Mouse (Mus musculus) testis, adult 2 months (tissue): ENCODE measurements around the gene Ripor3. TPM values are rescaled to one million over a fixed set of nuclear protein-coding genes. Genes with fewer than 3 reads are reported as not detected.

ENCODE experiments used
- H3K27ac ChIP-seq: fragments of 200-500 bp; 2 replicates; pipeline ENCODE4 v1.5.1; 2012; ENCODE audit warnings: low read depth, low read length; ENCODE audit not compliant: control insufficient read depth, insufficient read depth
- H3K27me3 ChIP-seq: fragments of 200-500 bp; 2 replicates; pipeline ENCODE4 v1.6.1; 2012; ENCODE audit warnings: mild to moderate bottlenecking, low read length, moderate library complexity; ENCODE audit not compliant: control insufficient read depth, insufficient read depth
- H3K36me3 ChIP-seq: fragments of 200-500 bp; 2 replicates; pipeline ENCODE4 v1.6.1; 2012; ENCODE audit warnings: mild to moderate bottlenecking, low read length; ENCODE audit not compliant: control insufficient read depth, insufficient read depth
- H3K4me1 ChIP-seq: fragments of 200-500 bp; 2 replicates; pipeline ENCODE4 v1.6.1; 2012; ENCODE audit warnings: low read length; ENCODE audit not compliant: control insufficient read depth, insufficient read depth
- H3K4me3 ChIP-seq: fragments of 200-500 bp; 2 replicates; pipeline ENCODE4 v1.5.1; 2012; ENCODE audit warnings: low read depth, mild to moderate bottlenecking, low read length, moderate library complexity, mixed read lengths; ENCODE audit not compliant: control insufficient read depth
- CTCF ChIP-seq: fragments of 200-500 bp; IDR thresholded peaks from 2 replicates; pipeline ENCODE4 v1.5.1; 2012; ENCODE audit warnings: low read depth, mild to moderate bottlenecking, inconsistent platforms, low read length, moderate library complexity; ENCODE audit not compliant: control insufficient read depth, insufficient read depth, insufficient replicate concordance
- POLR2A ChIP-seq: fragments of 200-500 bp; IDR thresholded peaks from 2 replicates; pipeline ENCODE4 v1.6.1; 2012; ENCODE audit warnings: low read depth, mild to moderate bottlenecking, inconsistent platforms, low read length, moderate library complexity; ENCODE audit not compliant: control insufficient read depth
- polyA plus RNA-seq: library from polyadenylated mRNA; depleted of rRNA; stranded (reverse); fragments of >200 nt; gene quantifications from 2 replicates; pipeline ENCODE4 v1.2.3, GENCODE M21; 2012

Gene Ripor3
- polyA plus RNA-seq, 1 experiment, result 0.90 TPM

DNA sequence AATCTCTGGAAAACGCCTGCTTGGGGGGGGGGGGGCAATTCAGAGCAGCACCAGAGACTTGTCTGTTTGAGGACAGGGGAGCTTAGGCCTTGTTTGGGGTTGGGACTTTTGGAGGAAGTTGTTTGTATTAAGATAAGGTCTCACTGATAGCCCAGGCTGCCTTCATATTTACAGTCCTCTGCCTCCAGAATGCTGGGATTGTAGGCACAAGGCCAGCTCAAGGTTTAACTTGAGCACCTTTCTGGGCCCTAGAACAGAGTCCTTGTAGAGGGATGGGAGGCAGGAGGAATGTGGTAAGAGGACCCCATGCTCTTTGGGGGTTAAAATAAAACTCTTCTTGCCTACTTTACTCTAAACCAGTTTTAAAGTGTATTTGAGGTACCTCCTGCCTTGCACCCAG lies 37.6 kb downstream of the Ripor3 start:
- Histone ChIP-seq H3K36me3 (peaks cover 5% of the 10 kb centered on the region), H3K27ac (no peak overlapping the region), H3K4me1 (no peaks in the 10 kb centered on the region), H3K27me3 (no peaks in the 10 kb centered on the region), H3K4me3 (no peak overlapping the region)
- TF ChIP-seq CTCF (no peak), POLR2A (no peak)

- no peaks in the 10 kb centered on the region for H3K27me3 ChIP-seq
- H3K27ac ChIP-seq, result no peak overlapping the region
- H3K4me1 ChIP-seq, result no peaks in the 10 kb centered on the region
- no peak overlapping the region for H3K4me3 ChIP-seq
- H3K36me3 ChIP-seq, result peaks cover 5% of the 10 kb centered on the region
- TF ChIP-seq CTCF (no peak), POLR2A (no peak)
Observed at GRCm38 (mm10) chr2:167972146-167972545, 38.3 kb downstream of the Ripor3 start.

DNA sequence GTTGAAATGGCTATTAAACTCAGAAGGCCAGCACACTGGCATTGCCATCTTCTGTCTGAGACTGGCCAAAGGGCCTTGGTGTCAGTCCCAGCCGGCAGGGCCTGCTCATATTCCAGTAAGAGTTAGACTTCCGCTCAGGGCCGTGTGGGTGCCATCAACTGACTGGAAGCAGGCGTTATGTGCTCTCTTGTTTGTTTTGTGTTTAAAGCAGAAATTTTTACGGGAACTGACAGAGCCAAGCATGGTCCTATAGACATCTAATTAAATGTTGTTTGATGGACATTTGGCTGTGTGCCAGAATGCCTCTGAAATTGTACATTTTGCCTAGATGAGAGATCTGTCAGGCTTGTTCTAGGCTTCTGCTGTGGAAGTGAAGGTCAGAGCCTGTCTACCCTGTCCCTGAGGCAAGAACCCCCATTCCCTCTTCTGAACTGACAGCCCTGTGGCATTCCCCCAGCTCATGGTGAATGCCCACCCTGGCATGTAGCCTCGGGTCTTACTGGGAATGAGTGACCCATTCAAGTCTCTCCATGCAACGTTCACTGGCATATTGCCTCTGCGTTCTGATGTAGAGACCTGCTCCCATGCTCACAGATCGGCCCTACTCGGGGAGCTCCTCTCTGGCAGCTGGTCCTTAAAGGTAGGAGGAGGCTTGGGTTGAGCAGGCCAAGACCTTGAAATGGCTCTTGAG lies 40.4 kb downstream of the Ripor3 start:
- peaks cover 5% of the 10 kb centered on the region; the same call in 1 of the 2 replicates for H3K36me3 ChIP-seq
- no peak overlapping the region for H3K27ac ChIP-seq
- TF ChIP-seq POLR2A (no peak), CTCF (no peak)
- H3K4me1 ChIP-seq, result no peaks in the 10 kb centered on the region
- H3K27me3 ChIP-seq, result no peaks in the 10 kb centered on the region
- no peak overlapping the region for H3K4me3 ChIP-seq

DNA sequence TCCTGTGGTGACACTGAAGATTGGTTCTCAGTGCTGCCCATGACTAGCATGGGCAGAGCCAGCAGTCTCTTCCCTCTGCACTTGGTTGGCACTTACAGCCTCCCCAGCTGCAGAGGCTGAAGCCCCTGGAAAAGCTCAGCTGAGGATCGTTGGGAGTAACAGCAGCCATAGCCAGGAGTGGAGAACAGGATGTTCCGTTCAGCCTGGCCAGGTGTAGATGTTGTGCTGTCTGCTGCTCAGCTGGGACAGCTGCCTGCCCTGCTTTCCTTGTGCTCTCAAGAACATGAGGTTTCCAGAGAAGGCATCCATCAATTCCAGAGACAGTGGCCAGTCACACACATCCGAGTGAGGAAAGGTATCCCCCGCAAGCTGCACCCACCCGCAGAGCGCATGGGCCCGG lies 41.9 kb downstream of the Ripor3 start:
- Histone ChIP-seq H3K36me3 (no peaks in the 10 kb centered on the region; the same call in 1 of the 2 replicates), H3K4me3 (no peak overlapping the region), H3K4me1 (no peaks in the 10 kb centered on the region), H3K27me3 (no peaks in the 10 kb centered on the region), H3K27ac (no peak overlapping the region)
- TF ChIP-seq CTCF, result no peak
- no peak for TF ChIP-seq POLR2A

- H3K36me3 ChIP-seq, result no peaks in the 10 kb centered on the region; the same call in 1 of the 2 replicates
- no peak for TF ChIP-seq POLR2A
- no peak for TF ChIP-seq CTCF
Observed at GRCm38 (mm10) chr2:167965911-167966310, 44.5 kb downstream of the Ripor3 start.

DNA sequence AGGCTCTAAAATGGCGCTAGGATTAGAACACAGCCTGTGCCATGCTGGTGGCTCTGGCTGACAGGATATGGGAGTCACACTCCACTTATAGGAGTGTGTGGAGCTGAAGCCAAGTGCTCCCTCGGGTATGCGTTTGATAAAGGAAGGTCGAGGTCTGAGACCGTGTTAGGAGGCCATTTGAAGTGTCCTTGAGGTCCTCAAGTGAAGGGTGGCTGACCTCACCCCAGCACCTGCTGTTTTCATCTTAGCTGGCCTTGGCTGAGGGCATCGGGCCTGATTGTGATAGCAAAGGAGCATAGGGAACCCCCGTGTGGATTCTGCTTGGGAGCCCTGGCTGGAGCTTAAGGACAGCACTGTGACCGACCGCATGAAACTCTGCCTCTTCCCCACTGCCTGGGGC lies 46.1 kb downstream of the Ripor3 start:
- TF ChIP-seq POLR2A, result no peak
- TF ChIP-seq CTCF, result no peak
- H3K4me3 ChIP-seq, result no peak overlapping the region
- no peaks in the 10 kb centered on the region for H3K27me3 ChIP-seq
- no peak overlapping the region for H3K27ac ChIP-seq
- H3K4me1 ChIP-seq, result no peaks in the 10 kb centered on the region; the same call in 1 of the 2 replicates
- no peaks in the 10 kb centered on the region; the same call in 1 of the 2 replicates for H3K36me3 ChIP-seq

More at GRCm38 (mm10) chr2:167965911-167966310, 44.5 kb downstream of the Ripor3 start:
- no peak overlapping the region; the same call in 1 of the 2 replicates for H3K27ac ChIP-seq
- no peaks in the 10 kb centered on the region for H3K27me3 ChIP-seq
- no peaks in the 10 kb centered on the region for H3K4me1 ChIP-seq
- H3K4me3 ChIP-seq, result no peak overlapping the region

DNA sequence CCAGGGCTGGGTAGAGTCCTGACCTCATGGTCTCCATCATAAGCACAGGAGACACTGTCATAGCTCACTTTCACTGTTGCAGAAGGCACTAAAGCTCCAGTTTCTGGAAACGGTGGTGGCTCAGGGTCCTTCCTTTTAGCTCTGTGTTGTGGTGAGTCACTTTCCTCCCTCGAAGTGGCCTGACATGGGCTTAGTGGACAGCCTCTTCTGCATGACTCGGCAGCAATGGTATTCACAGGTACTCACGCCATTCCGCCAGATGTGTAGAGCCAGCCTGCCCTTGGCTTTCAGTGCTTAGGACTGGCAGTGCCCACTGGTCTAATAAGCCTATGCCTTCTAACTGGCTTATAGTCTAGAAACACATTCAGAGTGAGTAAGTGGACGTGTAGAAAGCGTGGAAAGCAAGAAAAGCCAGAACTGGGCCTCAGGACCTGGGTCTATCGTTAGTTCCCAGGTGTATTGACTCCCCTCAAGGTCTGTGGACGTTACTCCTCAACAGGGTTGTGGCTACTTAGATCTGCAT lies 46.6 kb downstream of the Ripor3 start:
- Histone ChIP-seq H3K4me1 (no peaks in the 10 kb centered on the region; the same call in 1 of the 2 replicates), H3K27ac (no peak overlapping the region), H3K36me3 (no peaks in the 10 kb centered on the region; the same call in 1 of the 2 replicates), H3K27me3 (no peaks in the 10 kb centered on the region), H3K4me3 (no peak overlapping the region)
- TF ChIP-seq CTCF (no peak), POLR2A (no peak)
